Mouse (Mus musculus) macrophage (primary cell): Measurements from ENCODE around the gene Bcl7c. TPM values are rescaled to one million over a fixed set of nuclear protein-coding genes. Genes with fewer than 3 reads are reported as not detected.
"Not testable (repeated sequence)": the region's sequence is repeated elsewhere in the genome, so short reads cannot be mapped to it uniquely, and the experiment has no call there.

Source experiments
- H3K27ac ChIP-seq: fragments of 350-480 bp; formaldehyde crosslinking; 2 replicates; pipeline ENCODE4 v1.9.0; 2021
- H3K36me3 ChIP-seq: fragments of 350-480 bp; formaldehyde crosslinking; 2 replicates; pipeline ENCODE4 v1.9.0; 2021; ENCODE audit errors: inconsistent target
- H3K4me3 ChIP-seq: fragments of 350-480 bp; formaldehyde crosslinking; 2 replicates; pipeline ENCODE4 v1.9.0; 2021; ENCODE audit errors: inconsistent target
- H3K79me2 ChIP-seq: fragments of 350-480 bp; formaldehyde crosslinking; 2 replicates; pipeline ENCODE4 v1.9.0; 2021; ENCODE audit errors: inconsistent target
- WGBS: methylation state at CpG from one replicate; pipeline ENCODE4 v1.1.7; 2026; ENCODE audit warnings: inconsistent platforms; ENCODE audit not compliant: missing documents; 5-methylcytosine and 5-hydroxymethylcytosine counted together
- polyA plus RNA-seq: library from polyadenylated mRNA; stranded (reverse); fragments of 250-400 nt; gene quantifications from 3 replicates; pipeline ENCODE4 v1.2.4, GENCODE M21; 2018; ENCODE audit warnings: inconsistent platforms

The Bcl7c gene
- polyA plus RNA-seq, 1 experiment from 2014 or later: 16.0 TPM

DNA sequence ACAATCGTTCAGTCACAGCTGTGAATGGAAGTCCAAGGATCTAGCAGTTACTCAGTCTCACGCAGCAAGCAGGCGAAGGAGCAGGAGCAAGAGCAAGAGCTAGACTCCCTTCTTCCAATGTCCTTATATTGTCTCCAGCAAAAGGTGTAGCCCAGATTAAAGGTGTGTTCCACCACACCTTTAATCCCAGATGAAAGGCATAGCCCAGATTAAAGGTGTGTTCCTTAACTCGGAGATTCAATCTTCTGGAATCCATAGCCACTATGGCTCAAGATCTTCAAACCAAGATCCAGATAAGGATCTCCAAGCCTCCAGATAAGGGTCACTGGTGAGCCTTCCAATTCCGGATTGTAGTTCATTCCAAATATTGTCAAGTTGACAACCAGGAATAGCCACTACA is 23.3 kb upstream of the Bcl7c start, which contains the start of gene Ctf2:
Gene Ctf2, minus strand, starts transcription at position 101 of the 400 bp plus-strand sequence.
- H3K79me2 ChIP-seq, H3K36me3 ChIP-seq, H3K4me3 ChIP-seq, H3K27ac ChIP-seq: not testable (repeated sequence)
- WGBS: no CpG with 5 or more reads among the region's 5 CpGs

DNA sequence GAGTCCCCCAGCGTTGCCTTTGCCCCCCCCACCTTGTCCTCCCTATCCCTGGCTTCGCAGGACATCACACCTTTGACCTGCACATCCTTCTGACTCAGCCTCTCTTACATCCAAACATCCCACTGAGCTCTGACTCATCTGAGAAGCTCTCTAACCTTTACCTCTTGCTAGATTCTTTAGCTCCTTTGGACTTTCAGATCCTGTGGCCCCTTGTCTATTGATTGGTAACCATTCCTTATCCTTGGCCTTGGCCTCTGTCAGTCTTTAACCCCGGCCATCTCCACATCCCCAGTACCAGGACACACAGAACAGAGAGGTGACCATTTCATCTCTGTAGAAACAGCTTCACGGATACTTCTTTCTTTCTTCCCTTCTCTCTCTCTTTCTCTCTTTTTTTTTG is 21.4 kb upstream of the Bcl7c start:
- Histone ChIP-seq H3K27ac (no peak overlapping the region), H3K4me3 (no peak overlapping the region), H3K36me3 (no peaks in the 10 kb centered on the region), H3K79me2 (no peaks in the 10 kb centered on the region)
- 86% methylated on average over 4 of the region's 4 CpGs for WGBS

DNA sequence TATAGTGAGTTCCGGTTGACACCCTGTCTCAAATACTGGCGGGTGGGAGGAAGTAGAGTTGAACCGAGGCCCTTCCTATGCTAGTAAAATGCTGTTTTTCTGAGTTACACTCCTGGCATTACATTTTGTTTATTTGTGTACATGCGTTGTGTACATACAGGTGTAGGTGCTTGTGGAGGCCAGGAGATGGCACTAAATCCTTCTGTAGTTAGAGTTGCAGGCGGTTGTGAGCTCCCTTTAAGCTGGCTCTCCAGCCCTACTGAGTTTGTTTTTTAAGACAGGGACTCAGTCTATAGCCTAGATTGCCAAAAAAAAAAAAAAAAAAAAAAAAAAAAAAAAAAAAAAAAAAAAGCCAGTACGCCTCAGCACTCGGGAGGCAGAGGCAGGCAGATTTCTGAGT is 19.2 kb upstream of the Bcl7c start:
- H3K36me3 ChIP-seq: no peaks in the 10 kb centered on the region
- no peak overlapping the region for H3K27ac ChIP-seq
- 74% methylated on average over 4 of the region's 7 CpGs for WGBS
- H3K79me2 ChIP-seq: no peaks in the 10 kb centered on the region
- H3K4me3 ChIP-seq: no peak overlapping the region

DNA sequence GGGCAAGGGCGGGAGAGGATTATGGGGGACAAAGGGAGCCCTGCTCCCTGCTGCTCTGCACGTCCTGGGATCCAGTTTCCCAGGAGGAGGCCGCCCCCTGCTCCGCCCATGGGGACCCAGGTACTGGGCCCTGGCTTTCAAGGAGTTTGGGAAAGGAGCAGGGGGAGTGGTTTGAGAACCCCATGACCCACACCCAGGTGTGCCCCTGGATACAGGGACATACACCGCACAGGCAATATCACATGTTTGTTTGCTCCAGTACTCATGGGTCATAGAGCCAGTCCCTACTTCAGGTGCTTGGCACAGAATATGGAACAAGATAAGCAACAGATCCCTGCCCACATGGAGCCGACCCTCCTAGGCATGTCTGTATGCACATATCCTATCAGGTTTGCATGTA is 17.2 kb upstream of the Bcl7c start:
- Histone ChIP-seq H3K4me3 (no peak overlapping the region), H3K36me3 (no peaks in the 10 kb centered on the region), H3K27ac (no peak overlapping the region), H3K79me2 (no peaks in the 10 kb centered on the region)
- 88% methylated on average over 6 of the region's 6 CpGs for WGBS

DNA sequence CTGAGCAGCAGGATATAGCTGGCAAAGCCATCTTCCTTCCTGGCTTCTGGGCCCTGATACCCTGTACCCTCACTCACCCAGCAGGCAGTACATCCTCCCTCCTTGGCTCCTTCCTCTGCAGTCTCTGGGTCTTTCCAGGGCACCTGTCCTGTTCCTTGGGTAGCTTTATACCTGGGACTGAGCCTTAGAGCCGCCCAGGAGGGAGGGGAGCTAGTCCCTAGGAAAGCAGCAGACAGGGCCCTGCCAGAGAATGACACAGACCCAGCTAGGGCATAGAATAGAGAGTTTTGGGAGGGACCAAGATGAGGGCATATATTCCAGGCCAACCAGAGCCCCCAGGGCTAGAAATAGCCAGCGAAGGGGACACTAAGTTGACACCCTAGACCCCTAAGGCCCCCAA is 16.8 kb upstream of the Bcl7c start:
- Histone ChIP-seq H3K79me2 (no peaks in the 10 kb centered on the region), H3K36me3 (no peaks in the 10 kb centered on the region)
- 100% methylated on average over 2 of the region's 2 CpGs for WGBS

DNA sequence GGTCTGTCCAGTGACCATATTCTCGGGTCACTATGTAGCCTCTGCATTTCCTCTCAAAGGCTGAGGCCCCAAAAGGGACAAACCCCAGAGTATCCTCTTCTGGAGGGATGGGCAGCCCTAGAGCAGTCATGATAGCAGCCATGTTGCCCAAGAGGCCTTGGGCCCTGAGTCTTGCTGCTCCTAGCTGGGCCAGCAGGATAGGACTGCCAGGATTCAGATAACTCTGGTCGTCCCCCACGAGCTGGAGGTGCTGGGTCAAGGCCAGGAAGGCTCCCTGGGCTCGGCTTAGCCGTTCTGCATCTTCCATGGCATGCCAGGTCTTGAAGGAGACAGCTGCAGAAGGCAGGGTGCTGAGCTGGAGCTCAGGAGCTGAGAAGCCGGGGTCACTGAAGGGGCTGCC is 10.5 kb upstream of the Bcl7c start:
- H3K4me3 ChIP-seq: no peak overlapping the region
- H3K79me2 ChIP-seq: no peaks in the 10 kb centered on the region
- no peaks in the 10 kb centered on the region for H3K36me3 ChIP-seq
- WGBS: 97% methylated on average over 6 of the region's 6 CpGs
- no peak overlapping the region for H3K27ac ChIP-seq

More for the DNA sequence above, 16.8 kb upstream of the Bcl7c start:
- no peak overlapping the region for H3K27ac ChIP-seq
- no peak overlapping the region for H3K4me3 ChIP-seq

DNA sequence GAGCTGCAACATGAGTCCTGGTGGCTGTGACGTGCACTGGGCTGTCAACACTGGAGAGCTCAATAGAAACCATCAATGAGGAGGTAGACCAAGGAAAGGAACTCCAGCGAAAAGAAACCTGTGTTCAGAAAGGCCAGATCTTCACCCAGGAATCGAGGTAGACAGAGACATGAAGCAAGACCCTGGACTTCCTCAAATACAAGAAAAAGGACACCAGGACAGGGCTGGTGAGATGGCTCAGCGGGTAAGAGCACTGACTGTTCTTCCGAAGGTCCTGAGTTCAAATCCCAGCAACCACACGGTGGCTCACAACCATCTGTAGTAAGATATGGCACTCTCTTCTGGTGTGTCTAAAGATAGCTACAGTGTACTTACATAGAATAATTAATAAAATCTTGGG is 9.6 kb upstream of the Bcl7c start:
- Histone ChIP-seq H3K36me3 (no peaks in the 10 kb centered on the region), H3K4me3 (no peak overlapping the region), H3K79me2 (no peaks in the 10 kb centered on the region), H3K27ac (no peak overlapping the region)
- 79% methylated on average over 6 of the region's 6 CpGs for WGBS

DNA sequence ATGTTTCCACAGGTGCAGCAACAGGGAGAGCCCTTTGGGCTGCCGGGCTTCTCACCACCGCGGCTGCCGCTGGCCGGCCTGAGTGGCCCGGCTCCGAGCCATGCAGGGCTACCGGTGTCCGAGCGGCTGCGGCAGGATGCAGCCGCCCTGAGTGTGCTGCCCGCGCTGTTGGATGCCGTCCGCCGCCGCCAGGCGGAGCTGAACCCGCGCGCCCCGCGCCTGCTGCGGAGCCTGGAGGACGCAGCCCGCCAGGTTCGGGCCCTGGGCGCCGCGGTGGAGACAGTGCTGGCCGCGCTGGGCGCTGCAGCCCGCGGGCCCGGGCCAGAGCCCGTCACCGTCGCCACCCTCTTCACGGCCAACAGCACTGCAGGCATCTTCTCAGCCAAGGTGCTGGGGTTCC is 8.3 kb upstream of the Bcl7c start:
- Histone ChIP-seq H3K36me3 (no peaks in the 10 kb centered on the region), H3K4me3 (no peak overlapping the region), H3K27ac (no peak overlapping the region), H3K79me2 (no peaks in the 10 kb centered on the region)
- WGBS: 3% methylated on average over 34 of the region's 41 CpGs

DNA sequence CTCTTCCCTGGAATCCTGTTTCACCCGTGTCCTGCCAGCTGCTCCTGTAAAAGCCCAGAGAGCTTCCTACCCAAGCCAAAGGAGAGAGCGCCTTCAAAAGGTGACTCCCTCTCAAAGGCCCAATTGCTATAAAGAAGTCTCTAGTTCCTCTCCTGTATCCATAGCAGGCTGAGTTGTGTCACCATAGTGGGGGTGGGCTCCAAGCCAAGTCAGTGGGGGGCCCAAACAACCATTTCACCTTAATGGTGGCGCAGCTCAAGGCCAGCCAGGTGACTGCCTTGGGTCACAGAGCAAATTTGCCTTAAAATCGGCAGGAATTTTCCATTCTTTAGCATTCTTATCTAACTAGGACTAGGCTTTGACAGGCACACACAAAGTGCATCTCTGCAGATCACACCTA is 6.1 kb upstream of the Bcl7c start:
- Histone ChIP-seq H3K36me3 (no peaks in the 10 kb centered on the region), H3K79me2 (no peaks in the 10 kb centered on the region), H3K4me3 (no peak overlapping the region), H3K27ac (no peak overlapping the region)
- WGBS: 100% methylated on average over 4 of the region's 4 CpGs

DNA sequence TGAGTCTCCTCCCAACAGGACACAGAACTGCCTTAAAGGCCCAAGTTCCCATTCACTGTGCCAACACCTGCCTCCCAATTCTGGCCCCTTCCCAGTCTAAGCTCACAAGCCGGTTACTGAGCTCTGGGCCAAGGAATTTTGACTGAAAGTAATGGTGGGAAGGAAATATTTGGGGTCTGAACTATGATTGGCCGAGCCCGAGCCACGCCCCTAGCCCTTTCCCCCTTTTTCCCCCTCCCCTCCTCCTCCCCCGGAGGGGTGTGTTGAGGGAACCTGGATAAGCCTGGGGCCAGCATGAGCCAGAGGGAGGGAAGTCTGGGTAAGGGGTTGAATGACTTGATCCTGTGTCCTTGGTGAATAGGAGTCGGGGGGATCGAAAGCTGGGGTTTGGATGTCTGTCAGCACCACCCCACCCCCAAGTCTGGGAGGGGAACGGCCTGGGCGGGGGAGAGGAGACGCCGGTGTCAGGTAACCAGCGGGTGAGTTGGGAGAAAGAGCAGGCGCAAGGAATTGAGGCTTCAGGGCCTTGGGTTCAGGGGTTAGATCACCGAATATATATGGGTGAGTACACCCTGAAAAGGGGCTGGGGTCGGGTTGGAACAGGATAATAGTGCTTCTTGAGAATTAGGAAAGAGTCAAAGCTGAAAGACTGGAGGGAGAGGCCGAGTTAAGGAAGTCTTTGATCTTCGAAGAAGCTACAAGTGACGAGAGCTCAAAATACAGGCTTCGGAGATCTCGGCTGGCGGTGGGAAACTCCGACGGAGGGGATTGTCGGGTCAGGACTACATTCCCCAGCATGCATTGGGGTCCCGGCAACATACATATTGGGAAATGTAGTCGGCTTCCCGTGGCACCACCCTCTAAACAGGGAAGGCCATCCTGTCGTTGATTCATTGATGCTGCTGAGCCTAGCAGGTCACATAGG is 4.0 kb upstream of the Bcl7c start, which contains the start of gene Ctf1:
Gene Ctf1, plus strand, starts transcription at position 276 of the 925 bp plus-strand sequence.
- WGBS: 16% methylated on average over 28 of the region's 28 CpGs
- Histone ChIP-seq H3K36me3 (no peaks in the 10 kb centered on the region), H3K4me3 (no peak within 1 kb of the TSS), H3K79me2 (no peaks in the 10 kb centered on the region), H3K27ac (no peak within 1 kb of the TSS)

DNA sequence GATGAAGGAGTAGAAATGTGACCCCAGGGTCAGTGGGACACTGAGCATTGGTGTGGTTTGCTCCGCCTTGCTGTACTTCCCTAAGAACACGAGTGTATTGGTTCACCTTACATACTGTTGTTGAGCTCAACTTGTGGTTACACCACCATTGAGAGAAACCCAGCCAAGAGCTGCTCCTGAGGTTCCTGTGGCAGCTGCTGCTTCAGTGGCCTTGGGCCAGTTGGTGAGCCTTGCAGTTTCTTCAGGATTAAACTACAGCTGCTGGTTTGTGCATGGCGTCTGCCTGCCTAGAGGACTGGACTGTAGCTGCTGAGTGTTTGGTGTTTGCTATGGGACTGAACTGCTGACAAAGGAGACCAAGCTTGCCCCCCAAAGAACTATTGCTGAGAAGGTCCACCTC is 2.7 kb upstream of the Bcl7c start:
- Histone ChIP-seq H3K27ac (no peak overlapping the region), H3K79me2 (no peaks in the 10 kb centered on the region), H3K36me3 (no peaks in the 10 kb centered on the region), H3K4me3 (no peak overlapping the region)
- 32% methylated on average over 3 of the region's 3 CpGs for WGBS

DNA sequence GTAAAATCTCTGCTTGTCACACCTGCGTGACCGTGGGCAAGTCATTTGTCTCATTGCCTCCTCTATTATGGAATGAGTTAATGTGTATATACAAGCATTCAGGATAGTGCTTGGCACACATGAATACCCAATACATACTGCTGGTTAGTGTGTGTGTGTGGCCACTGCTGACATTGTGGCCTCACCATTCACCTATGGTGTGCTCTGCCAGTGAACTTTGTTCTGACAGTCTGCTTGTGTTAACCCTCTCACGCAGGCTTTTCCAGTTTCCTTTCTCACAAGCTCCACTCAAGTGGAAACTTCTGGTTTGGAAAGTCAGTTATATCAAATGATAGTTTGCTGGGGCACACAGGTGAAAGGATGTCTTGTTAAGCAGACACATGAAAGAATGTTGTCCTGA is 2.3 kb upstream of the Bcl7c start:
- no peaks in the 10 kb centered on the region for H3K36me3 ChIP-seq
- H3K27ac ChIP-seq: no peak overlapping the region
- 97% methylated on average over 2 of the region's 3 CpGs for WGBS
- no peak overlapping the region for H3K4me3 ChIP-seq
- no peaks in the 10 kb centered on the region for H3K79me2 ChIP-seq

DNA sequence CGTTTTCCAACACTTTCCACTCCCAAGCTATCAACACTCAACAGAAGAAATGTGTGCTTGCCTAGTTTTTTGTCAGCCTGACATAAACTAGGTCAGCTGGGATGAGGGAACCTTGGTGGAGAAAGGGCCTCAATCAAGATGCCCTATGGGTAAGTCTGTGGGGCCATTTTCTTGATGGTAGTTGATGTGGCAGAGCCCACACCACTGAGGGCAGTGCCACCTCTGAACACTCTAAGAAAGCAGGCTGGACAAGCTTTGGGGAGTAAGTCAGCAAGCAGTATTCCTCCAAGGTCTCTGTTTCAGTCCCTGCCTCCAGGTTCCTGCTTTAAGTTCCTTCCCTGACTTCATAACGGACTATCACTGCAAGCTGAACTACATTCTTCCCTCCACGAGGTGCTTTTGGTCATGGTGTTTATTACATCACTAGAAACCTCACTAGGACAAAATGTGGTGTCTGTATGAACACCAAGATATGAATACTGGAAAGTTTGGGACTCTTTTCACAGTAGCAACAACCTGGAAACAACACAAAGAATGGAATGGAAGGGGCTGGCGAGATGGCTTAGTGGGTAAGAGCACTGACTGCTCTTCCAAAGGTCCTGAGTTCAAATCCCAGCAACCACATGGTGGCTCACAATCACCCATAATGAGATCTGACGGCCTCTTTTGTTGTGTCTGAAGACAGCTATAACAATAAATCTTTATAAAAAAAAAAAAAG is 687 bp upstream of the Bcl7c start:
- Histone ChIP-seq H3K4me3 (peak overlapping the region; percentile 21; the same call in 1 of the 2 replicates), H3K79me2 (no peaks in the 10 kb centered on the region), H3K36me3 (peaks cover 3% of the 10 kb centered on the region; the same call in 1 of the 2 replicates), H3K27ac (no peak overlapping the region)
- WGBS: 58% methylated on average over 4 of the region's 5 CpGs

DNA sequence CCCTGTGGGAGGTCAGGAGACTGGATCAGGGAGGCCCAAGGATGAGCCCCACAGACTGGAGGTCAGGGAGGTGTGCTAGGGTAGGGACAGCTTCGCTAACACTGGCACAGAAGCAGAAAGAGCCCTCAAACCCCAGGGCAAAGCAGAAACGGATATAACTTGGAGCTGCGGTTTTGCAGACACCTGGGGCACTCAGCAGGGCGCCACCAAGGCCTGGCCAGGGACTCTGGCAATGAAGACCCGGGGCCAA is 851 bp downstream of the Bcl7c start:
- Histone ChIP-seq H3K79me2 (no peaks in the 10 kb centered on the region), H3K36me3 (peaks cover 4% of the 10 kb centered on the region; the same call in 1 of the 2 replicates), H3K27ac (no peak overlapping the region), H3K4me3 (peak overlapping the region; percentile 44)
- WGBS: 2% methylated on average over 5 of the region's 5 CpGs
